Mouse (Mus musculus): ENCODE measurements around the gene Prrt4. TPM values are rescaled to one million over a fixed set of nuclear protein-coding genes. Genes with fewer than 3 reads are reported as not detected.
"Not testable (repeated sequence)": the region's sequence is repeated elsewhere in the genome, so short reads cannot be mapped to it uniquely, and the experiment has no call there.

The Prrt4 gene
- polyA plus RNA-seq (2014; fragmentation: Nextera tagmentation; extraction: Ambion mirVana), result 0.53 and 0.58 TPM in 2 replicates

DNA sequence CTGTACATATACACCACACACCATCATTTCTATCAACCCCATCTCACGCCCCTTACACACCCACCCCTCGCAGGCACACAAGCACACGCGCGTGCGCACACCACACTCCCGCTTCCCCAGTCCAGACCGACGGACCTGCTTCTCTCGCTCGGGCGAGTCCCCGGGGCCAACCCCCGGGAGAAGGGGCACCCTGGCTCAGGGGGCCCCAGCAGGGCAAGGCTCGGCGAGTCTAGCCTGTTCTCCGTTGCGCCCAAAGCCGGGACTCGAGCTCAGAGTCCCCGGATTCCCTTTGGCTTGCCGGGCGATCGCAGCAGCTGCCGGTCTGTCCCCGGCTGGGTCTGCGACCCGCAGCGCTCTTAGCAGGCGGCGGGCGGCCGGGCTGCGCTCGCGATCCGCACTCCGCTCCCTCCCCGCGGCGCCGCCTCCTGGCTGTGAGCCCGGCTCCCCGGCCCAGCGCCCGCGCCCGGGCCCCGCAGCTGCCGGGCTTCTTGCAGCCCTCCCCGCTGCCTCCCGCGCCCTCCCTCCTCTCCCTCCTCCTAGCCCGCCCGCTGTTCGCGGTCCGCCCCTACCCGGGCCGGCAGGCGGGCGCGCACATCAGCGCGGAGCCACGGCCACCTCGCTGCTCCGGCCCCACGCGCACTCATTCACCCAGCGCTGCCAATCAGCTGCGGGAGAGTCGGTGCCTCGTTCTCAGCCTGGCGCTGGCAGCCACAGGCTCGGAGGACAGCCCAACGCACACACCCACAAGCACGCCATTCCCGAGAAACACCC, at the start of gene Prrt4:
TSS of gene Prrt4 (minus strand) at position 697 of the 771 bp plus-strand sequence.
- H3K27me3 ChIP-seq (ENCODE audit: control insufficient read depth, insufficient read depth, low read length), result peaks cover 14% of the 10 kb centered on the region
- WGBS, result under 1% methylated on average over 70 of the region's 79 CpGs
- ATAC-seq (ENCODE audit: low FRiP score) (peak; percentile 79), DNase-seq (ENCODE audit: low spot score, missing footprints) (peak; percentile 96)
- peak within 1 kb of the TSS; percentile 60 for H3K4me3 ChIP-seq (ENCODE audit: low read depth, low read length)
- no peaks in the 10 kb centered on the region for H3K36me3 ChIP-seq (ENCODE audit: control insufficient read depth, insufficient read depth, low read length)
- no peaks in the 10 kb centered on the region for H3K9me3 ChIP-seq (ENCODE audit: control insufficient read depth, low read length)
- H3K4me2 ChIP-seq, result peak within 1 kb of the TSS; percentile 87
- H3K27ac ChIP-seq (ENCODE audit: low read depth, low read length), result peak within 1 kb of the TSS; percentile 35; the same call in 1 of the 2 replicates
- peak within 1 kb of the TSS; percentile 77 for H3K9ac ChIP-seq (ENCODE audit: low read length)
- peaks cover 7% of the 10 kb centered on the region for H3K4me1 ChIP-seq (ENCODE audit: control insufficient read depth, insufficient read depth, low read length)

GRCm38 (mm10) chr6:29217717-29218116, 38.3 kb upstream of the Prrt4 start:
- not testable (repeated sequence) for H3K4me3 ChIP-seq (ENCODE audit: low read depth, low read length); H3K27ac ChIP-seq (ENCODE audit: low read depth, low read length); H3K9ac ChIP-seq (ENCODE audit: low read length); H3K27me3 ChIP-seq (ENCODE audit: control insufficient read depth, insufficient read depth, low read length); H3K9me3 ChIP-seq (ENCODE audit: control insufficient read depth, low read length); H3K36me3 ChIP-seq (ENCODE audit: control insufficient read depth, insufficient read depth, low read length); ATAC-seq (ENCODE audit: low FRiP score); H3K4me2 ChIP-seq
- 94% methylated on average over 2 of the region's 3 CpGs for WGBS
- H3K4me1 ChIP-seq (ENCODE audit: control insufficient read depth, insufficient read depth, low read length), result peaks cover 26% of the 10 kb centered on the region
- DNase-seq (ENCODE audit: low spot score, missing footprints), result peak; percentile 47

- Histone ChIP-seq H3K4me2 (peak within 1 kb of the TSS; percentile 98), H3K9ac (ENCODE audit: low read length) (peak within 1 kb of the TSS; percentile 74), H3K27me3 (ENCODE audit: control insufficient read depth, insufficient read depth, low read length) (peaks cover 10% of the 10 kb centered on the region), H3K4me1 (ENCODE audit: control insufficient read depth, insufficient read depth, low read length) (peaks cover 31% of the 10 kb centered on the region), H3K36me3 (ENCODE audit: control insufficient read depth, insufficient read depth, low read length) (no peaks in the 10 kb centered on the region), H3K9me3 (ENCODE audit: control insufficient read depth, low read length) (no peaks in the 10 kb centered on the region), H3K4me3 (ENCODE audit: low read depth, low read length) (peak within 1 kb of the TSS; percentile 62), H3K27ac (ENCODE audit: low read depth, low read length) (no peak within 1 kb of the TSS)
- peak; percentile 75 for ATAC-seq (ENCODE audit: low FRiP score)
- under 1% methylated on average over 56 of the region's 56 CpGs for WGBS
- DNase-seq (ENCODE audit: low spot score, missing footprints), result peak; percentile 99
Observed at GRCm38 (mm10) chr6:29215881-29216501, 36.6 kb upstream of the Prrt4 start, which contains the start of gene Impdh1. Gene Impdh1, minus strand, starts transcription at chr6:29216364.

- H3K36me3 ChIP-seq (ENCODE audit: control insufficient read depth, insufficient read depth, low read length), result no peaks in the 10 kb centered on the region
- no peaks in the 10 kb centered on the region for H3K9me3 ChIP-seq (ENCODE audit: control insufficient read depth, low read length)
- peaks cover 10% of the 10 kb centered on the region for H3K27me3 ChIP-seq (ENCODE audit: control insufficient read depth, insufficient read depth, low read length)
- H3K27ac ChIP-seq (ENCODE audit: low read depth, low read length), result no peak overlapping the region
- H3K4me1 ChIP-seq (ENCODE audit: control insufficient read depth, insufficient read depth, low read length), result peaks cover 31% of the 10 kb centered on the region
- whole genome bisulfite sequencing, result 3% methylated on average over 9 of the region's 9 CpGs
- peak overlapping the region; percentile 62 for H3K4me3 ChIP-seq (ENCODE audit: low read depth, low read length)
- H3K9ac ChIP-seq (ENCODE audit: low read length), result peak overlapping the region; percentile 74
- H3K4me2 ChIP-seq, result peak overlapping the region; percentile 98
- DNase-seq (ENCODE audit: low spot score, missing footprints) (peak; percentile 92), ATAC-seq (ENCODE audit: low FRiP score) (no peak)
Observed at GRCm38 (mm10) chr6:29215181-29215580, 35.8 kb upstream of the Prrt4 start.

- Histone ChIP-seq H3K4me3 (ENCODE audit: low read depth, low read length) (peak overlapping the region; percentile 62), H3K36me3 (ENCODE audit: control insufficient read depth, insufficient read depth, low read length) (no peaks in the 10 kb centered on the region), H3K4me1 (ENCODE audit: control insufficient read depth, insufficient read depth, low read length) (peaks cover 31% of the 10 kb centered on the region), H3K27me3 (ENCODE audit: control insufficient read depth, insufficient read depth, low read length) (peaks cover 10% of the 10 kb centered on the region), H3K9ac (ENCODE audit: low read length) (0 out of 2 replicates have a peak overlapping the region, but pooled peaks have one; percentile 34), H3K4me2 (peak overlapping the region; percentile 98), H3K9me3 (ENCODE audit: control insufficient read depth, low read length) (no peaks in the 10 kb centered on the region), H3K27ac (ENCODE audit: low read depth, low read length) (no peak overlapping the region; the same call in 1 of the 2 replicates)
- ATAC-seq (ENCODE audit: low FRiP score) (no peak), DNase-seq (ENCODE audit: low spot score, missing footprints) (peak; percentile 89)
- 25% methylated on average over 5 of the region's 5 CpGs for WGBS
Observed at GRCm38 (mm10) chr6:29214776-29215175, 35.4 kb upstream of the Prrt4 start.

DNA sequence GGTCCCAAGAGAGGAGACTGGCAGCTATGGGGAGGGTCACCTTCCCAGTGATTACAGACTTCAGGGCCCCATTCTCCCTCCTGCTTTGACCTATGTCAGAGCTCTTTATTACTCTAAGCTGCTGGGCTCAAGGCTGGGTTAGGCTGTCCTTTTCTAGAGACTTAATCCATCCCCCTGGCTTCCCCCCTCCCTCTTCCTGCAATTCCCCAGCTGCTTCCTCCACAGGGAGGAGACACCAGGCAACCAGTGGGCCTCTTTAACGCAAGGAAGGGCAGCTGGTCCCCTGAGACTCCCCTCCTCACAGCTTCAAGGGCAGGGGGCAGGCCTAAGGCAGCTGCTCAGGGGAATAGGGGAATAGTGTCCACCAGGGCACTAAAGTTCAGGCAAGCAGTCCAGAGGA, 34.9 kb upstream of the Prrt4 start:
- Histone ChIP-seq H3K4me3 (ENCODE audit: low read depth, low read length) (no peak overlapping the region), H3K4me2 (0 out of 2 replicates have a peak overlapping the region, but pooled peaks have one; percentile 9), H3K27ac (ENCODE audit: low read depth, low read length) (no peak overlapping the region; the same call in 1 of the 2 replicates), H3K27me3 (ENCODE audit: control insufficient read depth, insufficient read depth, low read length) (peaks cover 10% of the 10 kb centered on the region), H3K9me3 (ENCODE audit: control insufficient read depth, low read length) (no peaks in the 10 kb centered on the region), H3K9ac (ENCODE audit: low read length) (no peak overlapping the region), H3K4me1 (ENCODE audit: control insufficient read depth, insufficient read depth, low read length) (peaks cover 31% of the 10 kb centered on the region), H3K36me3 (ENCODE audit: control insufficient read depth, insufficient read depth, low read length) (no peaks in the 10 kb centered on the region)
- WGBS, result 0% methylated on average over 1 of the region's 1 CpGs
- DNase-seq (ENCODE audit: low spot score, missing footprints) (peak; percentile 92), ATAC-seq (ENCODE audit: low FRiP score) (peak; percentile 35)

DNA sequence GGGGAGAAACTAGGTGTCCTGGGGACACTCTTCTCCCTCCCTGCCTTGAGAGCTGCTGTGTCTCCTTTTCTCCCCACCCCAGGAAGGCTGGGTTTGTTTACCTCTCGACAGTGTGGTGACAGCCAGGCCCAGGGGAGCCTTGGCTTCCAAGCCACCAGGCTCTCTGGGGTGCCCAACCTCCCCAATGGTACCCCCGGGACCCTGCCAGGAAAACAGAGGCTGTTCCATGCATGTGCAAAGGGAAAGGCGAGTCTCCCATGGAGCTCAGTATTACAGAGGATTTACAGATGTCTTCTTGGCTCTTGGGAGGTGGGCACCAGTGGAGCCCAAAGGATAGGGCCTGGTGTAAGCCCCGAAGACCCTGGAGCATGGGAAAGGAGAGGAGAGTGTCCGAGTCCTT, 34.1 kb upstream of the Prrt4 start:
- Histone ChIP-seq H3K4me3 (ENCODE audit: low read depth, low read length) (no peak overlapping the region), H3K36me3 (ENCODE audit: control insufficient read depth, insufficient read depth, low read length) (no peaks in the 10 kb centered on the region), H3K4me1 (ENCODE audit: control insufficient read depth, insufficient read depth, low read length) (peaks cover 31% of the 10 kb centered on the region), H3K4me2 (no peak overlapping the region; the same call in 1 of the 2 replicates), H3K27ac (ENCODE audit: low read depth, low read length) (no peak overlapping the region; the same call in 1 of the 2 replicates), H3K9me3 (ENCODE audit: control insufficient read depth, low read length) (no peaks in the 10 kb centered on the region), H3K9ac (ENCODE audit: low read length) (no peak overlapping the region), H3K27me3 (ENCODE audit: control insufficient read depth, insufficient read depth, low read length) (peaks cover 10% of the 10 kb centered on the region)
- peak; percentile 84 for DNase-seq (ENCODE audit: low spot score, missing footprints)
- no peak for ATAC-seq (ENCODE audit: low FRiP score)
- 48% methylated on average over 5 of the region's 5 CpGs for WGBS

GRCm38 (mm10) chr6:29211806-29212492, 32.6 kb upstream of the Prrt4 start:
- 0% methylated on average over 56 of the region's 66 CpGs for WGBS
- peak; percentile 78 for ATAC-seq (ENCODE audit: low FRiP score)

More at GRCm38 (mm10) chr6:29211806-29212492, 32.6 kb upstream of the Prrt4 start:
- Histone ChIP-seq H3K27me3 (ENCODE audit: control insufficient read depth, insufficient read depth, low read length) (peaks cover 10% of the 10 kb centered on the region; the same call in 1 of the 2 replicates), H3K27ac (ENCODE audit: low read depth, low read length) (peak overlapping the region; percentile 61), H3K9ac (ENCODE audit: low read length) (peak overlapping the region; percentile 75), H3K4me2 (peak overlapping the region; percentile 90), H3K36me3 (ENCODE audit: control insufficient read depth, insufficient read depth, low read length) (no peaks in the 10 kb centered on the region), H3K4me3 (ENCODE audit: low read depth, low read length) (peak overlapping the region; percentile 62), H3K4me1 (ENCODE audit: control insufficient read depth, insufficient read depth, low read length) (peaks cover 31% of the 10 kb centered on the region), H3K9me3 (ENCODE audit: control insufficient read depth, low read length) (no peaks in the 10 kb centered on the region)
- DNase-seq (ENCODE audit: low spot score, missing footprints), result peak; percentile 97
